Mouse (Mus musculus): ENCODE data around the gene Ssbp3.

DNA sequence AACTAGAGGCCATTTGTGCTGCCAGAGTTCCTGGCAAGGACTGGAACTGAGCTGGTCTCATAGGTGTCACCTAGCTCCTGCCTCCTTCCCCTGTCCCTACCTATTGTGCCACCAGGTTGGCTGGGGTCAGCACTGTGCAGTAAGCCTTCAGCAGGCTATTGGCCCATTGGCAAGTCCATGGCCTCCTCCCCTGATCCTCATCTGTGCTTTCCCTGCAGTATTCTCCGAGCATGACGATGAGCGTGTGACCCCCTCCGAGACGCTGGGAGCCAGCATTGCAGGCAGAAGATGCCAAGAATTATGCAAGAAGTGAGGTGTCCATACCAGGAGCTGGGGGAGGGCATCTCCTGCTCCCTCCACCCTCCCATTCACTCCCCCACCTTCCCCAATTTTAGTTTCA is 137.3 kb downstream of the Ssbp3 start:
- TF ChIP-seq CTCF (IDR thresholded peaks at IDR 0.05; ENCODE audit: extremely low read depth, insufficient read depth, low read length) (no peak), POLR2A (IDR thresholded peaks at IDR 0.05; ENCODE audit: extremely low read depth, insufficient read depth, low read length) (no peak)

Measured in cortical plate, adult 2 months (tissue).